Mouse (Mus musculus): Measurements from ENCODE around the gene Phkg2.
"Not testable (repeated sequence)": the region's sequence is repeated elsewhere in the genome, so short reads cannot be mapped to it uniquely, and the experiment has no call there.

The Phkg2 gene

GRCm38 (mm10) chr7:127602903-127603302 lies 29.8 kb downstream of the Phkg2 start:
- no peak for DNase-seq (ENCODE audit: low spot score in 2 of 2)

GRCm38 (mm10) chr7:127604256-127604655 lies 31.1 kb downstream of the Phkg2 start:
- DNase-seq (ENCODE audit: low spot score in 2 of 2): no peak

GRCm38 (mm10) chr7:127607150-127607549 lies 34.0 kb downstream of the Phkg2 start:
- DNase-seq (ENCODE audit: low spot score in 2 of 2): no peak

GRCm38 (mm10) chr7:127611011-127611410 lies 37.9 kb downstream of the Phkg2 start:
- DNase-seq (ENCODE audit: low spot score in 2 of 2): no peak

- no peak for DNase-seq (ENCODE audit: low spot score in 2 of 2)
These were observed 38.4 kb downstream of the Phkg2 start for GRCm38 (mm10) chr7:127611561-127611960.

- DNase-seq (ENCODE audit: low spot score in 2 of 2): no peak
These were observed 40.4 kb downstream of the Phkg2 start for GRCm38 (mm10) chr7:127613501-127613900.

- DNase-seq (ENCODE audit: low spot score in 2 of 2): no peak
These were observed 41.0 kb downstream of the Phkg2 start for GRCm38 (mm10) chr7:127614091-127614490.

- no peak for DNase-seq (ENCODE audit: low spot score in 2 of 2)
These were observed 41.4 kb downstream of the Phkg2 start for GRCm38 (mm10) chr7:127614511-127614890.

GRCm38 (mm10) chr7:127614891-127615843 lies 42.0 kb downstream of the Phkg2 start, which contains the start of gene Zfp629:
Zfp629 (minus strand) TSS chr7:127615797.
- DNase-seq (ENCODE audit: low spot score in 2 of 2): peak; percentile 60 to 61

- DNase-seq (ENCODE audit: low spot score in 2 of 2): no peak
These were observed 43.2 kb downstream of the Phkg2 start for GRCm38 (mm10) chr7:127616336-127616735.

GRCm38 (mm10) chr7:127616881-127617280 lies 43.7 kb downstream of the Phkg2 start:
- DNase-seq (ENCODE audit: low spot score in 2 of 2): no peak

GRCm38 (mm10) chr7:127617962-127618361 lies 44.8 kb downstream of the Phkg2 start:
- no peak for DNase-seq (ENCODE audit: low spot score in 2 of 2)

GRCm38 (mm10) chr7:127618402-127618801 lies 45.3 kb downstream of the Phkg2 start:
- not testable (repeated sequence) for DNase-seq (ENCODE audit: low spot score in 2 of 2)

GRCm38 (mm10) chr7:127626039-127626438 lies 52.9 kb downstream of the Phkg2 start:
- no peak for DNase-seq (ENCODE audit: low spot score in 2 of 2)

- DNase-seq (ENCODE audit: low spot score in 2 of 2): no peak
These were observed 53.3 kb downstream of the Phkg2 start for GRCm38 (mm10) chr7:127626471-127626870.

- DNase-seq (ENCODE audit: low spot score in 2 of 2): no peak
These were observed 55.5 kb downstream of the Phkg2 start for GRCm38 (mm10) chr7:127628646-127629045.

- no peak for DNase-seq (ENCODE audit: low spot score in 2 of 2)
These were observed 58.3 kb downstream of the Phkg2 start for GRCm38 (mm10) chr7:127631416-127631815.

All from frontal cortex, postnatal 25 days (tissue).